Mouse (Mus musculus): ENCODE data around the gene Vrtn.

- TF ChIP-seq CTCF (IDR thresholded peaks at IDR 0.05; ENCODE audit: low read depth) (peak; percentile 48), EP300 (IDR thresholded peaks at IDR 0.05; ENCODE audit: low read depth) (no peak; the same call in 1 of the 2 replicates)
Measured at GRCm38 (mm10) chr12:84616977-84617630, 23.7 kb upstream of the Vrtn start, which contains the start of gene Abcd4.

Measured in heart, postnatal 0 days (tissue).